Mouse (Mus musculus): Measurements from ENCODE around the gene Paqr5. TPM values are rescaled to one million over a fixed set of nuclear protein-coding genes. Genes with fewer than 3 reads are reported as not detected.

The Paqr5 gene
- total RNA-seq, 4 experiments from 2014 or later, result 3.8 to 5.7 (median 5.2) TPM

- DNase-seq (ENCODE audit: low spot score in 2 of 2), result no peak
Observed at GRCm38 (mm10) chr9:61910526-61911256, 116.0 kb downstream of the Paqr5 start.

GRCm38 (mm10) chr9:61909633-61910032, 117.0 kb downstream of the Paqr5 start:
- DNase-seq (ENCODE audit: low spot score in 2 of 2), result no peak

- no peak for DNase-seq (ENCODE audit: low spot score in 2 of 2)
Observed at GRCm38 (mm10) chr9:61908832-61909407, 117.7 kb downstream of the Paqr5 start.

- no peak for DNase-seq (ENCODE audit: low spot score in 2 of 2)
Observed at GRCm38 (mm10) chr9:61908341-61908740, 118.3 kb downstream of the Paqr5 start.

GRCm38 (mm10) chr9:61907621-61908295, 118.9 kb downstream of the Paqr5 start:
- no peak for DNase-seq (ENCODE audit: low spot score in 2 of 2)

- DNase-seq (ENCODE audit: low spot score in 2 of 2), result no peak
Observed at GRCm38 (mm10) chr9:61906912-61907311, 119.7 kb downstream of the Paqr5 start.

- DNase-seq (ENCODE audit: low spot score in 2 of 2), result no peak
Observed at GRCm38 (mm10) chr9:61905576-61905975, 121.1 kb downstream of the Paqr5 start.

- DNase-seq (ENCODE audit: low spot score in 2 of 2), result no peak
Observed at GRCm38 (mm10) chr9:61904201-61904600, 122.5 kb downstream of the Paqr5 start.

Other genes starting within 250 kb of the Paqr5 start
- 1,000 to 10,000 TPM; 1,482 to 1,620 (median 1,566) TPM for gene Rplp1, start 112.3 kb downstream of the Paqr5 start, total RNA-seq (2022)
- 1 to 10 TPM; 1.2 to 2.1 (median 2.1) TPM for gene Kif23, start 80.1 kb downstream of the Paqr5 start, total RNA-seq (2022)
- 10 to 100 TPM; 39.0 to 44.3 (median 41.3) TPM for gene Glce, start 95.8 kb upstream of the Paqr5 start, total RNA-seq (2022)